Mouse (Mus musculus): ENCODE measurements around the gene Cdpf1.

Cdpf1 gene

GRCm38 (mm10) chr15:85762761-85763160, 48.7 kb downstream of the Cdpf1 start:
- DNase-seq, result no peak

- no peak for DNase-seq
These were observed 53.7 kb downstream of the Cdpf1 start for GRCm38 (mm10) chr15:85757768-85758167.

Data from kidney, postnatal 36 days (tissue).